Mouse (Mus musculus) embryonic facial prominence, embryonic 14.5 days (tissue): ENCODE data around the gene Zdhhc13. TPM values are rescaled to one million over a fixed set of nuclear protein-coding genes. Genes with fewer than 3 reads are reported as not detected.

Experiments
- ATAC-seq: fragments of 200-750 bp; cut with Nextera tagmentation; 2 replicates; pipeline ENCODE4 v1.8.0; 2017; ENCODE audit warnings: low read depth, moderate number of reproducible peaks, moderate TSS enrichment
- DNase-seq: peaks from one replicate; pipeline ENCODE4 v3.0.0-alpha.2; 2015; ENCODE audit warnings: low spot score
- H3K27ac ChIP-seq: fragments of 300-500 bp; sonication (generic); replicated peaks from 2 replicates; pipeline ENCODE4 v1.5.1; 2014; ENCODE audit warnings: low read depth, mild to moderate bottlenecking, low read length, moderate library complexity
- H3K27me3 ChIP-seq: fragments of 300-500 bp; sonication (generic); replicated peaks from 2 replicates; pipeline ENCODE4 v1.6.1; 2014; ENCODE audit warnings: low read length; ENCODE audit not compliant: control insufficient read depth, insufficient read depth
- H3K36me3 ChIP-seq: fragments of 300-500 bp; sonication (generic); 2 replicates; pipeline ENCODE4 v1.6.1; 2014; ENCODE audit warnings: low read length, mixed read lengths; ENCODE audit not compliant: control insufficient read depth, insufficient read depth
- H3K4me1 ChIP-seq: fragments of 300-500 bp; sonication (generic); 2 replicates; pipeline ENCODE4 v1.6.1; 2014; ENCODE audit warnings: antibody characterized with exemption, low read length; ENCODE audit not compliant: control insufficient read depth, insufficient read depth
- H3K4me2 ChIP-seq: fragments of 300-500 bp; sonication (generic); 2 replicates; pipeline ENCODE4 v1.6.1; 2014; ENCODE audit warnings: low read depth, mild to moderate bottlenecking, low read length, moderate library complexity, mixed read lengths
- H3K4me3 ChIP-seq: fragments of 300-500 bp; sonication (generic); 2 replicates; pipeline ENCODE4 v1.5.1; 2014; ENCODE audit warnings: low read depth, mild to moderate bottlenecking, low read length
- H3K9ac ChIP-seq: fragments of 300-500 bp; sonication (generic); 2 replicates; pipeline ENCODE4 v1.6.1; 2014; ENCODE audit warnings: low read depth, mild to moderate bottlenecking, low read length, moderate library complexity, mixed read lengths
- H3K9me3 ChIP-seq: fragments of 300-500 bp; sonication (generic); 2 replicates; pipeline ENCODE4 v1.6.1; 2016; ENCODE audit warnings: low read length; ENCODE audit not compliant: control insufficient read depth
- WGBS: fragments of 180-500 bp; shearing (Covaris S2); extraction: QIAGEN DNeasy Blood & Tissue Kit; methylation state at CpG from one replicate; pipeline ENCODE4 v1.1.7; 2014; 5-methylcytosine and 5-hydroxymethylcytosine counted together
- polyA plus RNA-seq: library from polyadenylated mRNA; unstranded; fragments of >200 nt; fragmentation: Nextera tagmentation; extraction: Ambion mirVana; gene quantifications from 2 replicates; pipeline ENCODE4 v1.2.1, GENCODE M21; 2014

The Zdhhc13 gene
- 33.0 and 36.5 TPM in 2 replicates for polyA plus RNA-seq

DNA sequence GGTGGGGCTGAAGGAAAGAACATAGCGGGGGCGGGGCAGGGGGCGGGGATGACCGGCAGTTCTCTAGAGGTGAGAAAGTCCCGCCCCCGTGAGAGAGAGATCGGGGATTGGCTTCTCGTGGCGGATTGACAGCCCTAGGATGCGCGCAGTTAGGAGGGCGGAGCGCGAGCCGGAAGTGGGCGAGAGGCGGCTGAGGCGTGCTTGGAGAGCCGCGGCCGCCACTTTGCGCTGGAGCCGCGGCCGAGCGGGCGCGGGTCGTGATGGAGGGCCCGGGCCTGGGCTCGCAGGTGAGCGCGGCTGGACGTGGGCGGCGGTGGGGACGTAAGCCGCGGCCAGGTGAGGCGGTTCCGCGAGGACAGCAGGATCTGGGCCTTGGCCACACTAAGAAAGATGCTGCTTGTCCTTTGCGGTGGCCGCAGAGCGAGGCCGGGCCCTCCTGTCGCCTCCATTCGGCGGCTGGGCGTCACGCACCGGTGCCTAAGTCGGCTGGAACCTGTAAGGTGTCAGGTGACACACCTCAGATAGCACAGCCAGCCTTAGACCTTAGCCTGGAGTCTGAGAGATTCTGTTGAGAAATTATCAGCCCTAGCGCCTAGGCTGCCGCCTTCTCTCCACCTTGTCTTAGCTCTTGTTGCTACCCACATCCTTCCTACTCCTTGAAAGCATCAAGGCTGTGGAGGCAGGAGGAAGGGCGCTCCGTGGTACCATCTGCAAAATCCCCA lies at the start of gene Zdhhc13:
Zdhhc13 (plus strand) TSS at position 153 of the 722 bp plus-strand sequence.
- ATAC-seq: peak; percentile 99
- H3K36me3 ChIP-seq: no peaks in the 10 kb centered on the region
- 0% methylated on average over 24 of the region's 57 CpGs for WGBS
- H3K27ac ChIP-seq: peak within 1 kb of the TSS; percentile 53; the same call in 1 of the 2 replicates
- H3K9ac ChIP-seq: peak within 1 kb of the TSS; percentile 79
- H3K27me3 ChIP-seq: no peaks in the 10 kb centered on the region
- no peaks in the 10 kb centered on the region for H3K9me3 ChIP-seq
- peaks cover 12% of the 10 kb centered on the region; the same call in 1 of the 2 replicates for H3K4me1 ChIP-seq
- H3K4me2 ChIP-seq: peak within 1 kb of the TSS; percentile 70
- peak within 1 kb of the TSS; percentile 75 for H3K4me3 ChIP-seq
- peak; percentile 97 for DNase-seq

DNA sequence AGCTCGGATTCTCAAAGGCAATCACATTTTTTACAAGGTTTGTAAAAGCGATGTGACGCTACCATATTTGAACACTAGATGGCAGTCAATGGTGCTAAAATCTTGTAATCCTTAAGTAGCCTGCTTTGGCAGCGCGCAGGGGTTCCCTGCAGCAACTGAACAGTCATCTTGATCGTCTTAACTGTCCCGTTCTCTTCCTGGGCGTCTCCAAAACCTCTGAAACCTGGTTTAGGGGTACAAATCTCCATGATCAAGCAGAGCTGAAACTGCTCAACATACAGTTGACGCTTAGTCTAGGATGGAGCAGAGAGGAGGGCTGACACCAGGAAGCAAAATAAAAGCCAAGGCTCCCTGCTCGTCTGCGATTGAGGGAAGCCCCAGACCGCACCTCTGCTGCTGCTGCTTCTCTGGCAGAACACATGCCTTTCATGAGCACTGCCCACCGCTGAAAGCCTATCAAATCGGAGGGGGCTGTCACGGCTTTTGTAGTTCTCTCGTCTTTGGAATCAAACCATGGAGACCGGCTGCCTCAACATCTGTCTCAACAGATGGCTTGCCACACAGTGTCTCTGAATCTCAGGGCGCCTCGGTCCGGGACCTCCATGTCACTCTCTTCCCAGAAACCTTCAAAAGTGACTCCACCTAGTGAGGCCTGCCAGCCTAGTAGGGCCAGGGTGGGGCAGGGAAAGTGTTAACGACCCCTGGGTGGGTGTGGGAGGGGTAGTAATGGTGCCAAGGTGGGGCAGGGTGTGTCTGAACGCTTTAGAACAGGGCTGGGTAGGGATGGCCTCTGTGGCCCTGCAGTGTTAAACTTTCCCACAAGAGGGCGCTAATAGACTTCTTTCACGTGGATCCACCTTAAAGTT lies 39.3 kb upstream of the Zdhhc13 start:
- H3K36me3 ChIP-seq: no peaks in the 10 kb centered on the region
- H3K9ac ChIP-seq: peak overlapping the region; percentile 41
- no peaks in the 10 kb centered on the region for H3K27me3 ChIP-seq
- 0 out of 2 replicates have a peak overlapping the region, but pooled peaks have one; percentile 3 for H3K27ac ChIP-seq
- DNase-seq (peak; percentile 95), ATAC-seq (peak; percentile 90)
- H3K9me3 ChIP-seq: no peaks in the 10 kb centered on the region
- H3K4me1 ChIP-seq: no peaks in the 10 kb centered on the region
- H3K4me2 ChIP-seq: peak overlapping the region; percentile 83
- WGBS: under 1% methylated on average over 24 of the region's 24 CpGs
- peak overlapping the region; percentile 40 for H3K4me3 ChIP-seq

DNA sequence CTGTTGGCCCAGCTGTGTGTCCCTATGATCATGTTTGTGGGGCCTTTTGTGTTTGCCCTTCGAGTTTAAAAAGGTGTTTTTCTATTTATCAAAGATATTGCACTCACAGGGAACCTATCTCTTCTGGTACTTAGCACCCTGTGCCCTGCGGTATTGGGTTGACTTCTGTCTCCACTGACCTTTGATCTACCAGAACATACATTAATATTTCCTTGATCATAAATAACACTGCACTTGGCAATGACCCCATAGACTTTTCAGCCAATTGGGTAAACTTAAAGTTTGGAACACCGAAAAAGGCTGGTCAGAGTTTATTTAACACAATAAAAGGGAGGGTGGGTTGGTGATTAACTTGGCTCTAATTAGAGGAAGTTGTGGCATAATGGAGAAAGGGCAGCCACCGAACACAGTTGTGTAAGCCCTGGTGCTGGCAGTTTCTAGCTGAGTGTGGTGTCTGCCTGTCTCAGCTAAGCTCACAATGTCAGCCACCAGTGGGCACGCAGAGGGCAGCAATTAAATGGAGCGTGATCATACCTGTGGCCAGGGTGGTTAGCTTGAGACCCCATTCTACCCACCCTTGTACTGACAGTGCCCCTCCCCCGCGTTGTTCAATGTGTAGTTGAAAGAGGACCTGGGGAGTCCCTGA lies 38.5 kb upstream of the Zdhhc13 start:
- 60% methylated on average over 8 of the region's 8 CpGs for WGBS
- no peak overlapping the region for H3K27ac ChIP-seq
- no peaks in the 10 kb centered on the region for H3K9me3 ChIP-seq
- H3K4me1 ChIP-seq: no peaks in the 10 kb centered on the region
- DNase-seq (no peak), ATAC-seq (no peak)
- H3K4me3 ChIP-seq: no peak overlapping the region
- H3K27me3 ChIP-seq: no peaks in the 10 kb centered on the region
- peak overlapping the region; percentile 83; the same call in 1 of the 2 replicates for H3K4me2 ChIP-seq
- H3K9ac ChIP-seq: no peak overlapping the region
- H3K36me3 ChIP-seq: no peaks in the 10 kb centered on the region

DNA sequence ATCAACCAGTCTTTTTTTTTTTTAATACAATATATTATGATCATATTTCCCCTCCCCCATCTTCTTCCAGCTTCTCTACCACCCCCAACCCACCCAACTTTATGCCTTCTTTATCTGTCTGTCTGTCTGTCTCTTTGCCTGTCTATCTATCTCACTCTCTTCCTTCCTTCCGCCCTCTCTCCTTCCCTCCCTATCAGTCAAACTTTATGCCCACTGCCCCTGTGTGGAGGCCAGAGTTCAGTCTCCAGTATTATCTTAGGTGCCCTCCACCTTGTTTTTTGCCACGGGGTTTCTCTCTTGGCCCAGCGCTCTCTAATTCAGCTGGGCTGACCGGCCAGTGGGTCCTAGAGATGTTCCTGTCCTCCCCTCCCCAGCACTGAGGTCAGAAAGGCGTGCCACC lies 37.6 kb upstream of the Zdhhc13 start:
- 78% methylated on average over 5 of the region's 5 CpGs for WGBS
- Histone ChIP-seq H3K9ac (no peak overlapping the region), H3K4me2 (no peak overlapping the region), H3K36me3 (no peaks in the 10 kb centered on the region), H3K4me3 (no peak overlapping the region), H3K27ac (no peak overlapping the region), H3K4me1 (no peaks in the 10 kb centered on the region), H3K27me3 (no peaks in the 10 kb centered on the region), H3K9me3 (no peaks in the 10 kb centered on the region)
- ATAC-seq: no peak
- no peak for DNase-seq

DNA sequence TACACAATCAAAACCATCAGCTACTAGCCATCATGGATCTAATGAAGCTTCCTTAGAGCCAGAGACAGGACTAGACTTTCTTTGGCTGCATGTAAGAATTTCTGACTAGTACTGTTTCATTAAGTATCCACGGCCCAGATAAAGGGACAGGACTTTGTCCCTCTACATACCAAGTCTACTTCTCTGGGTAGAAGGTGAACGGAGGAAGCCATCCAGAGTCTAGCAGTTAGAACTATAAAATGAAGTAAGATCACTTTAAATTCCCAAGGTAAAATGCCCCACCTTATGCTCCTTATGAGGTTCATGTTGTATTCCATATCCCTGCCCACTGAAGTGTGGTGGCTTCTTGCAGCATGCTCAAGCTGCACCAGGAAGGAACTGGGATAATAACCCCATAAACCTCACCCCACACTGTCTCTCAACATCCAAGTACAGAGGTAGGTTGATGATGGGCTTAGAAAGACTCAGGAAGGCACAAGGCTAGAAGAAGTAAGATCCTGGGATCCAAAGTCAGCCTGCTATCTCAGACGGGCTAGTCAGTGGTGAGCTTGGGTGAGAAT lies 34.3 kb upstream of the Zdhhc13 start:
- H3K4me3 ChIP-seq: no peak overlapping the region
- H3K4me1 ChIP-seq: no peaks in the 10 kb centered on the region
- no peaks in the 10 kb centered on the region for H3K27me3 ChIP-seq
- no peak overlapping the region for H3K4me2 ChIP-seq
- no peaks in the 10 kb centered on the region for H3K36me3 ChIP-seq
- DNase-seq (no peak), ATAC-seq (no peak)
- no peak overlapping the region for H3K9ac ChIP-seq
- WGBS: 75% methylated on average over 3 of the region's 3 CpGs
- no peak overlapping the region for H3K27ac ChIP-seq
- H3K9me3 ChIP-seq: no peaks in the 10 kb centered on the region

DNA sequence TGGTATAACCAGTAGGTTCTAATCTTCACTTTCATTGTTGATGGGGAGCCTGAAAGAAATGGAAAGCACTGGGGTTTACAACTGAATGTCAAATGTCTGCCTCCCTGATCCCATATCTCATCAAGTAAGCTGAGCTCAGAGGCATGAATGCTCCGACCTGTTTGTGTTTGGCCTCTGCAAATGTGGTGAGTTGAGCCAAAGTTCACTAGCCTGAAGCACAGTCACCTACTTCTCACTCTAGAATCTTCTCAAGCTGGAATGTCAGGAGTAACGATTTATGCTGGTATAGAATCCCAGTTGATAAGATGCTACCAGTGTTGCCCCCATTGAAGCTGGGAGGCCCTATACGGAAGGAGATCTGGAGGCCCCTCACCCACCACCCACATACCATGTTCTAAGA lies 33.0 kb upstream of the Zdhhc13 start:
- H3K4me1 ChIP-seq: no peaks in the 10 kb centered on the region
- no peak overlapping the region for H3K27ac ChIP-seq
- H3K36me3 ChIP-seq: no peaks in the 10 kb centered on the region
- H3K9ac ChIP-seq: no peak overlapping the region
- no peaks in the 10 kb centered on the region for H3K27me3 ChIP-seq
- no peak overlapping the region for H3K4me3 ChIP-seq
- no peak overlapping the region for H3K4me2 ChIP-seq
- DNase-seq (no peak), ATAC-seq (no peak)
- no peaks in the 10 kb centered on the region for H3K9me3 ChIP-seq
- whole genome bisulfite sequencing: 70% methylated on average over 3 of the region's 3 CpGs

DNA sequence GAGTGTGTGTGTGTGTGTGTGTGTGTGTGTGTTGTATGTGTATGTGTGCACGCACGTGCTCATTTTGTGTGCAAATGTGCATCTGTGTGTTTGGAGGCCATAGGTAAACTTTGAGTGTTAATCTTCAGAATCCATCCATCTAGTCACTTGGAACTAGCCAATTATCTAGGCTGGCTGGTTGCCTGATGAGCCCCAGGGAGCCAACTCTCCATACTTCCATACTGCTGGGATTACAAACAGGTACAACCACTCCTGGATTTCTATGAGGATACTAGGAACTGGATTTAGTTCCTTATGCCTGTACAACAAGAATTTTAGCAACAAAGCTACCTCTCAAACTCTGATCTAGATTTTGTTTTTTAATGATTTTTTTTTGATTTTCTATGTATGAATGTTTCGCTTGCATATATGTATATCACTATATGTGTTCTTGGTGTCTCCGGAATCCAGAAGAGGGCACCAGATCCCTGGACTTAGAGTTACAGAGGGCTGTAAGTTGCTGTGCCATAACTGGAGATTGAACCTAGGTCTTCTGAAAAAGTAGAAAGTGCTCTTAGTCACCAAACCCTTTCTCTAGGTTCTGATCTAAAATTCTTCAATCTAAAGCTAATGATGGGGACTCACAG lies 32.4 kb upstream of the Zdhhc13 start:
- DNase-seq: peak; percentile 10
- Histone ChIP-seq H3K36me3 (no peaks in the 10 kb centered on the region), H3K4me2 (no peak overlapping the region), H3K27me3 (no peaks in the 10 kb centered on the region), H3K4me3 (no peak overlapping the region), H3K27ac (no peak overlapping the region), H3K9ac (no peak overlapping the region), H3K9me3 (no peaks in the 10 kb centered on the region), H3K4me1 (no peaks in the 10 kb centered on the region)
- ATAC-seq: no peak
- WGBS: 96% methylated on average over 4 of the region's 4 CpGs

DNA sequence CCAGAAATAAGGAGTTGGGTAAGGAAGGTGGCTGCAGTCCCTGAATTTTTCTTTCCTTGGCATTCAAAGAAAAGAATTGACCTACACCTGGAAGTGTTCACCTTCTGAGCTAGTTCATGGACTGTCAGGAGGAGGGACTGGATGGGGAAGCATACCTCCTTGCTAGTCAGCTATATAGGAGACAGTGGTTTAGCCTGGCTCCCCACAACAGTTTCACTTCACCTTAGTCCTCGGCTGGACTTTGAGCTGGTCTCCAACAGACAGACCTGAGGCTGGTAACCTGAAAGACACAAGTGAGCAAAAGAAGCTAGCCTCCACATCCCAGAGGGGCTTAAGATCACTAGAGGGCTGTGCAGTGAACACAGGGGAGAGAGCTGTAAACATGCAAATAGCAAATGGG lies 30.7 kb upstream of the Zdhhc13 start:
- Histone ChIP-seq H3K27ac (no peak overlapping the region), H3K9me3 (no peaks in the 10 kb centered on the region), H3K36me3 (no peaks in the 10 kb centered on the region), H3K4me2 (no peak overlapping the region), H3K27me3 (no peaks in the 10 kb centered on the region), H3K9ac (no peak overlapping the region), H3K4me1 (no peaks in the 10 kb centered on the region), H3K4me3 (no peak overlapping the region)
- ATAC-seq (no peak), DNase-seq (no peak)
- 74% methylated on average over 1 of the region's 1 CpGs for WGBS
